Mouse (Mus musculus): ENCODE results near the gene Nlrp2.

GRCm38 (mm10) chr7:5350935-5351334, at the start of gene Nlrp2:
- TF ChIP-seq CTCF (IDR thresholded peaks at IDR 0.05; ENCODE audit: control insufficient read depth, insufficient read depth, low read length) (no peak), POLR2A (IDR thresholded peaks at IDR 0.05; ENCODE audit: borderline replicate concordance, control insufficient read depth, low read depth, low read length) (no peak)
